Mouse (Mus musculus) CH12.LX (cell line): ENCODE data around the gene Scly. TPM values are rescaled to one million over a fixed set of nuclear protein-coding genes. Genes with fewer than 3 reads are reported as not detected.

Experiments used
- DNase-seq: peaks from one replicate; pipeline ENCODE4 v3.0.0-alpha.2; 2013; ENCODE audit errors: extremely low read depth
- H3K27ac ChIP-seq: 2 replicates; pipeline ENCODE4 v1.5.1; 2012; ENCODE audit warnings: low read depth, mild to moderate bottlenecking, control low read depth, moderate library complexity; ENCODE audit not compliant: insufficient read depth
- H3K27me3 ChIP-seq: replicated peaks from 2 replicates; pipeline ENCODE3; 2012; ENCODE audit warnings: inconsistent platforms
- H3K36me3 ChIP-seq, 2 experiments: replicated peaks in 1 of 2; 2 replicates each; pipeline versions ENCODE3 to v1.6.1; 2012; ENCODE audit warnings: inconsistent platforms in 1 of 2, low read length in 1 of 2, mild to moderate bottlenecking in 1 of 2, mixed read lengths in 1 of 2, moderate library complexity in 1 of 2; ENCODE audit not compliant: control insufficient read depth in 1 of 2, insufficient read depth in 1 of 2
- H3K4me1 ChIP-seq, 2 experiments: 2 replicates each; pipeline ENCODE4 v1.6.1; 2012; ENCODE audit warnings: inconsistent platforms in 1 of 2, moderate library complexity in 1 of 2; ENCODE audit not compliant: insufficient read depth in 2 of 2, control insufficient read depth in 1 of 2
- H3K4me2 ChIP-seq: 2 replicates; pipeline ENCODE4 v1.6.1; 2012; ENCODE audit warnings: low read depth, mild to moderate bottlenecking, control low read depth; ENCODE audit not compliant: poor library complexity, insufficient read depth, severe bottlenecking
- H3K4me3 ChIP-seq, 3 experiments: fragments of 150-350 bp in 1 of 3; sonication (generic) in 1 of 3; replicated peaks in 1 of 3; 2 replicates each; pipeline versions ENCODE3 to v1.5.1; 2011 to 2012; ENCODE audit warnings: low read depth in 2 of 3, low read length in 2 of 3, mild to moderate bottlenecking in 2 of 3, moderate library complexity in 2 of 3, control low read depth in 1 of 3, improper control_type of control experiment in 1 of 3, inconsistent platforms in 1 of 3, mixed read lengths in 1 of 3; ENCODE audit not compliant: poor library complexity in 1 of 3
- H3K79me2 ChIP-seq: replicated peaks from 2 replicates; pipeline ENCODE4 v1.6.1; 2012; ENCODE audit warnings: mild to moderate bottlenecking, moderate library complexity; ENCODE audit not compliant: control insufficient read depth, poor library complexity, insufficient read depth, severe bottlenecking; ENCODE audit errors: extremely low read depth
- H3K9ac ChIP-seq: 2 replicates; pipeline ENCODE4 v1.6.1; 2012; ENCODE audit warnings: low read depth, mild to moderate bottlenecking, control low read depth, moderate library complexity; ENCODE audit not compliant: insufficient read depth
- H3K9me3 ChIP-seq: replicated peaks from 2 replicates; pipeline ENCODE3; 2012; ENCODE audit warnings: low read length, inconsistent platforms, mixed read lengths
- CHD2 ChIP-seq: IDR thresholded peaks from 2 replicates; pipeline ENCODE4 v1.6.1; 2011; ENCODE audit warnings: low read length, improper control_type of control experiment
- HCFC1 ChIP-seq: IDR thresholded peaks from 2 replicates; pipeline ENCODE4 v1.6.1; 2012; ENCODE audit warnings: low read depth, mild to moderate bottlenecking, inconsistent platforms, low read length, improper control_type of control experiment
- JUN ChIP-seq: IDR thresholded peaks from 2 replicates; pipeline ENCODE4 v1.6.1; 2011; ENCODE audit warnings: low read depth, mild to moderate bottlenecking, low read length, improper control_type of control experiment, moderate library complexity; ENCODE audit not compliant: insufficient read depth
- KAT2A ChIP-seq: IDR thresholded peaks from 2 replicates; pipeline ENCODE4 v1.6.1; 2012; ENCODE audit warnings: low read length, improper control_type of control experiment, inconsistent platforms; ENCODE audit not compliant: insufficient replicate concordance
- MAX ChIP-seq: IDR thresholded peaks from 2 replicates; pipeline ENCODE4 v1.6.1; 2011; ENCODE audit warnings: low read length, improper control_type of control experiment
- MYC ChIP-seq: IDR thresholded peaks from 2 replicates; pipeline ENCODE4 v1.6.1; 2011; ENCODE audit warnings: low read depth, mild to moderate bottlenecking, improper control_type of control experiment, low read length
- NELFE ChIP-seq: IDR thresholded peaks from 2 replicates; pipeline ENCODE4 v1.6.1; 2011; ENCODE audit warnings: low read depth, low read length, improper control_type of control experiment
- NRF1 ChIP-seq: IDR thresholded peaks from 2 replicates; pipeline ENCODE4 v1.6.1; 2014; ENCODE audit warnings: low read depth, mild to moderate bottlenecking, inconsistent platforms, low read length, improper control_type of control experiment, moderate library complexity
- POLR2AphosphoS2 ChIP-seq: IDR thresholded peaks from 2 replicates; pipeline ENCODE4 v1.6.1; 2011; ENCODE audit warnings: low read depth, low read length, improper control_type of control experiment
- TCF12 ChIP-seq: IDR thresholded peaks from 2 replicates; pipeline ENCODE4 v1.6.1; 2014; ENCODE audit warnings: low read depth, mild to moderate bottlenecking, inconsistent platforms, low read length, improper control_type of control experiment
- UBTF ChIP-seq: IDR thresholded peaks from 2 replicates; pipeline ENCODE4 v1.6.1; 2012; ENCODE audit warnings: low read depth, mild to moderate bottlenecking, inconsistent platforms, low read length, improper control_type of control experiment, moderate library complexity
- ZKSCAN1 ChIP-seq: IDR thresholded peaks from 2 replicates; pipeline ENCODE4 v1.6.1; 2012; ENCODE audit warnings: low read depth, inconsistent platforms, low read length, improper control_type of control experiment, borderline replicate concordance
- ZNF384 ChIP-seq: IDR thresholded peaks from 2 replicates; pipeline ENCODE4 v1.6.1; 2012; ENCODE audit warnings: low read depth, low read length, improper control_type of control experiment, inconsistent platforms
- dilution Hi-C: fragments of 300-500 bp; cut with MboI; formaldehyde crosslinking; loops from 2 replicates; pipeline ENCODE4 v1.14.3; 2020; ENCODE audit warnings: low sequenced_read_pairs; ENCODE audit not compliant: extremely low pct_unique_long_range_greater_than_20kb, extremely low pct_ligation_motif_present
- in situ Hi-C: fragments of 300-500 bp; cut with MboI; formaldehyde crosslinking; loops from 3 replicates; pipeline ENCODE4 v1.14.3; 2019; ENCODE audit warnings: low sequenced_read_pairs, low pct_ligation_motif_present, low pct_unique_long_range_greater_than_20kb, mixed read lengths
- polyA plus RNA-seq: library from polyadenylated mRNA; unstranded; fragments of >175 nt; gene quantifications from 2 replicates; pipeline ENCODE4 v1.2.1, GENCODE M21; 2012; ENCODE audit warnings: low read depth; ENCODE audit not compliant: insufficient read length
- total RNA-seq, 2 experiments: library from RNA; depleted of rRNA; stranded (reverse); fragments of 300-350 nt in 1 of 2; fragments of >200 nt in 1 of 2; gene quantifications; 2 replicates each; pipeline ENCODE4 v1.2.3; 2012 to 2014

Gene Scly
- total and polyA plus RNA-seq, 3 experiments = 15.8 to 71.2 (median 25.6) TPM

GRCm38 (mm10) chr1:91350841-91351240, 52.7 kb downstream of the Scly start, which contains the start of gene Klhl30:
TSS of gene Klhl30 (plus strand) at chr1:91351016.
- Histone ChIP-seq H3K4me1 (peaks cover 14 to 27% of the 10 kb centered on the region in 2 experiments), H3K4me3 (no peak within 1 kb of the TSS), H3K9ac (no peak within 1 kb of the TSS), H3K9me3 (no peaks in the 10 kb centered on the region), H3K27me3 (no peaks in the 10 kb centered on the region), H3K79me2 (no peaks in the 10 kb centered on the region), H3K4me2 (no peak within 1 kb of the TSS), H3K27ac (no peak within 1 kb of the TSS), H3K36me3 (peaks cover 0 to 14% of the 10 kb centered on the region in 2 experiments)
- dilution Hi-C loops (no loop called here), in situ Hi-C loops (no loop called here)
- no peak for DNase-seq
- TF ChIP-seq UBTF (no peak), NRF1 (no peak), HCFC1 (no peak)

GRCm38 (mm10) chr1:91351249-91351648, 53.1 kb downstream of the Scly start:
- Histone ChIP-seq H3K79me2 (no peaks in the 10 kb centered on the region), H3K36me3 (peaks cover 0 to 10% of the 10 kb centered on the region in 2 experiments), H3K9ac (no peak overlapping the region), H3K9me3 (no peaks in the 10 kb centered on the region), H3K4me3 (no peak overlapping the region), H3K27ac (no peak overlapping the region), H3K27me3 (no peaks in the 10 kb centered on the region), H3K4me1 (peaks cover 14 to 27% of the 10 kb centered on the region in 2 experiments), H3K4me2 (no peak overlapping the region)
- in situ Hi-C loops (no loop called here), dilution Hi-C loops (no loop called here)
- no peak for DNase-seq
- TF ChIP-seq MYC (no peak), MAX (no peak)

- Histone ChIP-seq H3K4me2 (no peak overlapping the region), H3K4me1 (peaks cover 14 to 27% of the 10 kb centered on the region in 2 experiments), H3K9ac (no peak overlapping the region), H3K27ac (no peak overlapping the region), H3K27me3 (no peaks in the 10 kb centered on the region), H3K36me3 (peaks cover 0 to 3% of the 10 kb centered on the region in 2 experiments), H3K79me2 (no peaks in the 10 kb centered on the region), H3K9me3 (no peaks in the 10 kb centered on the region), H3K4me3 (no peak overlapping the region)
- DNase-seq = no peak
- TF ChIP-seq TCF12 = no peak
- TF ChIP-seq CHD2 = no peak
- no peak for TF ChIP-seq NELFE
- TF ChIP-seq KAT2A = no peak
- no peak for TF ChIP-seq ZNF384
- TF ChIP-seq POLR2AphosphoS2 = no peak
- TF ChIP-seq JUN = no peak
- no peak for TF ChIP-seq ZKSCAN1
- dilution Hi-C loops (no loop called here), in situ Hi-C loops (no loop called here)
Measured at GRCm38 (mm10) chr1:91352277-91352676, 54.1 kb downstream of the Scly start.
